ENCODE assay signal across 37 mouse cellular contexts in the genomic region with DNA sequence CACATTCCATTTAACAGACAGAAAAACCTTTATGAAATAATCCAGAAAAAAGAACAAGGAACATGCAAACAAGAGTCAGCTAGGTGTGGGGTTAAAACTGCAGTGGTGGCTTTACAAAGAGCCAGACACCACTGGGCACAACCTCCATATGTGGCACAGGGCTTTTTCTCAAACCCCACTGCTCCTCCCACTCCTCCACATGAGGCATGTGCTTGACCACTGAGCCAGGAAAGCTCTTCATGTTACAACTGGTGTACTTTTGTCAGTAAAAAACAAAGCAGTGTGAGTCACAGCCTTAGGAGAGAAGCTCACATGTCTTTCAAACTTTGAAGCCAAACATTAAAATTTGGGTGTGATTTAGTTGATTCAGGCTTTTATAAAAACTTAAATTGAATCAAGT. TPM values are rescaled to one million over a fixed set of nuclear protein-coding genes. Genes with fewer than 3 reads are reported as not detected.
DNase-seq lines count a peak whose midpoint lies in the region; ATAC-seq and TF ChIP-seq lines count a peak whose summit lies in the region.
"Had no signal": no experiment of that assay in that cellular context is flagged by ENCODE, and none has a peak within 500 bp of the region (broad histone marks: within the 10 kb centered on the region; RNA-seq: fewer than 3 reads in every experiment).

No protein-coding gene starts in this region.

- H3K9ac ChIP-seq in heart, adult 2 months (ENCODE audit: low read depth, low read length): no peak overlapping the region
- no peak overlapping the region for H3K9ac ChIP-seq in lung, postnatal 0 days (replicated peaks; ENCODE audit: low read depth)
- no peak overlapping the region for H3K9ac ChIP-seq in liver, postnatal 0 days (replicated peaks)
- H3K9ac ChIP-seq: embryonic facial prominence, embryonic 12.5 days; forebrain, embryonic 15.5 days; heart, embryonic 13.5 days; hindbrain, embryonic 15.5 days; limb, embryonic 13.5 days; lung, embryonic 15.5 days had no signal

- H3K79me2 ChIP-seq in heart, adult 2 months (replicated peaks; ENCODE audit: control insufficient read depth, insufficient read depth, low read length): no peaks in the 10 kb centered on the region; the same call in 1 of the 2 replicates
- no peaks in the 10 kb centered on the region for H3K79me2 ChIP-seq in C2C12 (ENCODE audit: control insufficient read depth, insufficient read depth)

- DNase-seq in heart, adult 2 months: no peak
- no peak for DNase-seq in heart, postnatal 25 days (ENCODE audit: low spot score)
- DNase-seq in lung, postnatal 0 days (ENCODE audit: low spot score): peak; percentile 35
- no peak for DNase-seq in lung, postnatal 4 days
- peak; percentile 54 for DNase-seq in liver, postnatal 0 days
- DNase-seq in right cerebral cortex, postnatal 4 days: no peak
- no peak for DNase-seq in gastrocnemius, postnatal 25 days
- DNase-seq: adrenal gland, adult 8-10 months; cerebellum, adult 9-10 months; embryo, embryonic 11 days; heart, postnatal 10 days; kidney, adult 2 months; kidney, postnatal 36 days; right cerebral cortex, postnatal 25 days; spleen, adult 18-20 months; thymus, adult 18-20 months; thymus, postnatal 25 days had no signal

- 0 out of 2 replicates have a peak, but pooled peaks have one; percentile 28 for TF ChIP-seq EP300 in heart, adult 2 months (IDR thresholded peaks at IDR 0.05; ENCODE audit: insufficient read depth, low read depth, low read length)
- no peak for TF ChIP-seq EP300 in lung, postnatal 0 days (IDR thresholded peaks at IDR 0.05)
- TF ChIP-seq EP300 in liver, postnatal 0 days (IDR thresholded peaks at IDR 0.05; ENCODE audit: low read depth): no peak

- H3K36me3 ChIP-seq in heart, adult 2 months (ENCODE audit: control insufficient read depth, insufficient read depth, low read length): peaks cover 19% of the 10 kb centered on the region
- peaks cover 12% of the 10 kb centered on the region; the same call in 1 of the 2 replicates for H3K36me3 ChIP-seq in lung, postnatal 0 days (ENCODE audit: insufficient read depth, low read length)
- H3K36me3 ChIP-seq in C2C12 (ENCODE audit: control insufficient read depth, insufficient read depth): no peaks in the 10 kb centered on the region
- peaks cover 25% of the 10 kb centered on the region for H3K36me3 ChIP-seq in liver, postnatal 0 days (replicated peaks; ENCODE audit: insufficient read depth, low read length)
- H3K36me3 ChIP-seq: forebrain, embryonic 10.5 days; forebrain, embryonic 15.5 days; hindbrain, embryonic 15.5 days had no signal

- no peaks in the 10 kb centered on the region for H3K79me3 ChIP-seq in C2C12 (ENCODE audit: low read depth)

- no peak overlapping the region for H3K4me2 ChIP-seq in lung, postnatal 0 days (replicated peaks; ENCODE audit: low read depth, low read length)
- no peak overlapping the region for H3K4me2 ChIP-seq in liver, postnatal 0 days (ENCODE audit: low read depth, low read length)
- H3K4me2 ChIP-seq: embryonic facial prominence, embryonic 12.5 days; forebrain, embryonic 15.5 days; heart, embryonic 13.5 days; hindbrain, embryonic 15.5 days; limb, embryonic 13.5 days; lung, embryonic 15.5 days; midbrain, embryonic 11.5 days had no signal

- no peak for ATAC-seq in lung, postnatal 0 days
- peak; percentile 65 for ATAC-seq in liver, postnatal 0 days
- ATAC-seq: CD4-positive, CD25-positive, alpha-beta regulatory T cell, adult 4 months; forebrain, embryonic 15.5 days; inflammation-experienced regulatory T-cells, adult 6 months; midbrain, embryonic 16.5 days had no signal

- no peak overlapping the region for H3ac ChIP-seq in C2C12 (ENCODE audit: control insufficient read depth, insufficient read length, low read depth)

- intact Hi-C loops in heart, adult 2 months (cut with DNase I): no loop called here
- intact Hi-C loops in heart, postnatal 25 days (cut with DNase I): no loop called here

- no peaks in the 10 kb centered on the region; the same call in 1 of the 2 replicates for H3K4me1 ChIP-seq in heart, adult 2 months (ENCODE audit: control insufficient read depth, insufficient read depth, low read length)
- H3K4me1 ChIP-seq in lung, postnatal 0 days (ENCODE audit: insufficient read depth, low read depth, low read length): no peaks in the 10 kb centered on the region; the same call in 1 of the 2 replicates
- H3K4me1 ChIP-seq in liver, postnatal 0 days (ENCODE audit: insufficient read depth): no peaks in the 10 kb centered on the region
- H3K4me1 ChIP-seq: embryonic facial prominence, embryonic 12.5 days; forebrain, embryonic 15.5 days; heart, embryonic 13.5 days; hindbrain, embryonic 10.5 days; hindbrain, embryonic 15.5 days; limb, embryonic 13.5 days; lung, embryonic 15.5 days had no signal

- TF ChIP-seq POLR2A in heart, adult 2 months (IDR thresholded peaks at IDR 0.05; ENCODE audit: insufficient read depth, low read depth, low read length): no peak

- no peaks in the 10 kb centered on the region for H3K9me3 ChIP-seq in lung, postnatal 0 days (ENCODE audit: low read length)
- no peaks in the 10 kb centered on the region for H3K9me3 ChIP-seq in liver, postnatal 0 days (ENCODE audit: low read length)
- H3K9me3 ChIP-seq: embryonic facial prominence, embryonic 12.5 days; forebrain, embryonic 10.5 days; forebrain, embryonic 15.5 days; heart, embryonic 13.5 days; hindbrain, embryonic 10.5 days; hindbrain, embryonic 15.5 days; limb, embryonic 13.5 days; lung, embryonic 15.5 days had no signal

- no peak overlapping the region for H3K27ac ChIP-seq in heart, adult 2 months
- no peak overlapping the region for H3K27ac ChIP-seq in lung, postnatal 0 days (ENCODE audit: low read length)
- no peak overlapping the region for H3K27ac ChIP-seq in liver, postnatal 0 days (ENCODE audit: low read depth)
- H3K27ac ChIP-seq: embryonic facial prominence, embryonic 12.5 days; forebrain, embryonic 10.5 days; forebrain, embryonic 15.5 days; heart, embryonic 13.5 days; hindbrain, embryonic 10.5 days; hindbrain, embryonic 15.5 days; layer of hippocampus, adult 2 months; limb, embryonic 13.5 days; lung, embryonic 15.5 days had no signal

- no peaks in the 10 kb centered on the region for H3K27me3 ChIP-seq in heart, adult 2 months (ENCODE audit: control insufficient read depth, insufficient read depth, low read length)
- H3K27me3 ChIP-seq in lung, postnatal 0 days (replicated peaks; ENCODE audit: insufficient read depth, low read length): no peaks in the 10 kb centered on the region
- H3K27me3 ChIP-seq in C2C12 (ENCODE audit: control insufficient read depth, insufficient read depth, insufficient read length): peaks cover 3% of the 10 kb centered on the region
- H3K27me3 ChIP-seq in liver, postnatal 0 days (ENCODE audit: insufficient read depth, low read length): no peaks in the 10 kb centered on the region
- H3K27me3 ChIP-seq: embryonic facial prominence, embryonic 12.5 days; forebrain, embryonic 15.5 days; heart, embryonic 13.5 days; hindbrain, embryonic 15.5 days; limb, embryonic 13.5 days; lung, embryonic 15.5 days had no signal

- TF ChIP-seq CTCF in heart, adult 2 months (IDR thresholded peaks at IDR 0.05): no peak
- TF ChIP-seq CTCF in lung, postnatal 0 days (IDR thresholded peaks at IDR 0.05): no peak
- TF ChIP-seq CTCF in C2C12 (IDR thresholded peaks at IDR 0.05; ENCODE audit: control insufficient read depth, insufficient read depth, insufficient read length): no peak
- TF ChIP-seq CTCF in liver, postnatal 0 days (IDR thresholded peaks at IDR 0.05; ENCODE audit: low read depth): no peak

- no peak overlapping the region for H3K4me3 ChIP-seq in heart, adult 2 months
- no peak overlapping the region for H3K4me3 ChIP-seq in lung, postnatal 0 days (ENCODE audit: low read depth, low read length)
- H3K4me3 ChIP-seq in C2C12 (ENCODE audit: insufficient read depth, poor library complexity, severe bottlenecking): no peak overlapping the region
- no peak overlapping the region for H3K4me3 ChIP-seq in liver, postnatal 0 days (ENCODE audit: low read depth, low read length)
- H3K4me3 ChIP-seq: embryonic facial prominence, embryonic 12.5 days; forebrain, embryonic 10.5 days; forebrain, embryonic 15.5 days; heart, embryonic 13.5 days; hindbrain, embryonic 10.5 days; hindbrain, embryonic 15.5 days; layer of hippocampus, adult 2 months; limb, embryonic 13.5 days; lung, embryonic 15.5 days had no signal

TF ChIP-seq in C2C12, 6 proteins besides CTCF, POLR2A, EP300 and RAD21:
- TF ChIP-seq MAX (IDR thresholded peaks at IDR 0.05): peak; percentile 30
- TF ChIP-seq MYOG (IDR thresholded peaks at IDR 0.05; ENCODE audit: control insufficient read depth, extremely low read depth, insufficient read length): no peak
- TF ChIP-seq MYOD1 (IDR thresholded peaks at IDR 0.05; ENCODE audit: control insufficient read depth, insufficient read length, low read depth): no peak

RNA-seq across cellular contexts. Expression of gene Selenop, which starts 12.9 kb away (rescaled TPM):
- 100 to 1,000 TPM; 319 to 351 TPM for total RNA-seq in heart, adult 2 months (2021)
- 166 and 233 TPM in 2 replicates for polyA plus RNA-seq in heart, adult 2 months (2012; rRNA removed)
- 100 to 1,000 TPM; 344 to 347 TPM for total RNA-seq in heart, postnatal 25 days (2021)
- polyA plus RNA-seq in lung, postnatal 0 days (2015; fragmentation: Nextera tagmentation; extraction: Ambion mirVana): 404 and 424 TPM in 2 replicates
- 0.41 TPM for polyA plus RNA-seq in C2C12 (2012; fragmentation: generic; extraction: Trizol)
- 4,176 and 4,221 TPM in 2 replicates for polyA plus RNA-seq in liver, postnatal 0 days (2015; fragmentation: Nextera tagmentation; extraction: Ambion mirVana)
- 100 to 1,000 TPM in 1 of 2 experiments, 10 to 100 TPM in 1; 96.8 to 141 TPM for total RNA-seq in gastrocnemius, postnatal 25 days (2021)

RNA-seq across cellular contexts. Expression of gene Ccdc152, which starts 22.1 kb away (rescaled TPM):
- total RNA-seq in heart, adult 2 months (2021): not detected
- 0.39 and 0.73 TPM in 2 replicates for polyA plus RNA-seq in heart, adult 2 months (2012; rRNA removed)
- total RNA-seq in heart, postnatal 25 days (2021): under 1 TPM in 1 of 2 experiments, not detected in 1; 0.28 TPM
- 1.7 and 2.2 TPM in 2 replicates for polyA plus RNA-seq in lung, postnatal 0 days (2015; fragmentation: Nextera tagmentation; extraction: Ambion mirVana)
- polyA plus RNA-seq in C2C12 (2012; fragmentation: generic; extraction: Trizol): not detected
- 5.6 and 5.9 TPM in 2 replicates for polyA plus RNA-seq in liver, postnatal 0 days (2015; fragmentation: Nextera tagmentation; extraction: Ambion mirVana)
- not detected for total RNA-seq in gastrocnemius, postnatal 25 days (2021)
- total RNA-seq: adrenal gland, adult 8-10 months; gastrocnemius, adult 18-20 months; gastrocnemius, postnatal 4 days; layer of hippocampus, adult 2 months; layer of hippocampus, postnatal 14 days; left cerebral cortex, adult 8-10 months; left cerebral cortex, postnatal 36 days had no signal
- polyA plus RNA-seq: embryonic facial prominence, embryonic 12.5 days; forebrain, embryonic 15.5 days; hindbrain, embryonic 10.5 days; hindbrain, embryonic 15.5 days; midbrain, embryonic 16.5 days; neural tube, embryonic 11.5 days had no signal

Comparison
In these comparisons a context has a peak if more than half of its experiments do, and no peak if none do; other contexts are left out.
1. DNase-seq: peak in lung, postnatal 0 days (single experiment) and liver, postnatal 0 days (single experiment); none in heart, adult 2 months (0 of 2), heart, postnatal 25 days (single experiment), lung, postnatal 4 days (0 of 2), right cerebral cortex, postnatal 4 days (single experiment) and gastrocnemius, postnatal 25 days (single experiment).
2. RNA of gene Selenop, which starts 12.9 kb away (polyA plus RNA-seq): 4,176 to 4,221 TPM in liver, postnatal 0 days, 404 to 424 TPM in lung, postnatal 0 days and 166 to 233 TPM in heart, adult 2 months; 0.41 TPM in C2C12 (single experiment); every median in the first group is over 100 times any median in the second.